Mouse (Mus musculus) erythroblast, embryonic 14.5 days (primary cell): ENCODE data around the gene Gdpgp1.

Experiments
- GATA1 ChIP-seq: IDR thresholded peaks from 2 replicates; pipeline ENCODE4 v1.6.1; 2012; ENCODE audit warnings: low read length, inconsistent platforms, mixed read lengths
- TAL1 ChIP-seq: IDR thresholded peaks from 3 replicates; pipeline ENCODE4 v1.6.1; 2012; ENCODE audit warnings: low read length, inconsistent platforms, mixed read lengths

- TF ChIP-seq GATA1 (no peak), TAL1 (no peak)
Observed at GRCm38 (mm10) chr7:80205705-80206589, 26.7 kb upstream of the Gdpgp1 start.
